Mouse (Mus musculus): Measurements from ENCODE around the gene Gm20604. TPM values are rescaled to one million over a fixed set of nuclear protein-coding genes. Genes with fewer than 3 reads are reported as not detected.

Gm20604 gene
- polyA plus RNA-seq, 1 experiment from 2014 or later = 40.4 TPM

GRCm38 (mm10) chr12:102748256-102748655 is 10.2 kb downstream of the Gm20604 start:
- H3K9me3 ChIP-seq (replicated peaks; ENCODE audit: control insufficient read depth, low read length) = no peaks in the 10 kb centered on the region
- DNase-seq (ENCODE audit: low spot score) = no peak
- H3K4me2 ChIP-seq (ENCODE audit: low read length) = no peak overlapping the region
- no peaks in the 10 kb centered on the region for H3K27me3 ChIP-seq (replicated peaks; ENCODE audit: control insufficient read depth, insufficient read depth, low read length)
- peaks cover 17% of the 10 kb centered on the region for H3K36me3 ChIP-seq (ENCODE audit: control insufficient read depth, insufficient read depth, low read length)
- 86% methylated on average over 3 of the region's 3 CpGs for WGBS
- no peak for ATAC-seq
- no peak overlapping the region for H3K9ac ChIP-seq (ENCODE audit: low read length)
- peaks cover 11% of the 10 kb centered on the region for H3K4me1 ChIP-seq (ENCODE audit: control insufficient read depth, insufficient read depth, low read length)
- no peak overlapping the region for H3K4me3 ChIP-seq (ENCODE audit: low read depth, low read length)
- H3K27ac ChIP-seq (ENCODE audit: low read depth, low read length) = no peak overlapping the region

GRCm38 (mm10) chr12:102744839-102745238 is 13.6 kb downstream of the Gm20604 start:
- H3K27ac ChIP-seq (ENCODE audit: low read depth, low read length) = no peak overlapping the region
- no peak overlapping the region for H3K9ac ChIP-seq (ENCODE audit: low read length)
- ATAC-seq (no peak), DNase-seq (ENCODE audit: low spot score) (no peak)
- 55% methylated on average over 6 of the region's 6 CpGs for WGBS
- no peaks in the 10 kb centered on the region for H3K9me3 ChIP-seq (replicated peaks; ENCODE audit: control insufficient read depth, low read length)
- H3K4me2 ChIP-seq (ENCODE audit: low read length) = peak overlapping the region; percentile 93; the same call in 1 of the 2 replicates
- no peaks in the 10 kb centered on the region for H3K27me3 ChIP-seq (replicated peaks; ENCODE audit: control insufficient read depth, insufficient read depth, low read length)
- no peak overlapping the region; the same call in 1 of the 2 replicates for H3K4me3 ChIP-seq (ENCODE audit: low read depth, low read length)
- H3K36me3 ChIP-seq (ENCODE audit: control insufficient read depth, insufficient read depth, low read length) = peaks cover 17% of the 10 kb centered on the region
- peaks cover 18% of the 10 kb centered on the region for H3K4me1 ChIP-seq (ENCODE audit: control insufficient read depth, insufficient read depth, low read length)

GRCm38 (mm10) chr12:102743589-102744574 is 14.6 kb downstream of the Gm20604 start, which contains the start of the genes Moap1 and Tmem251:
Gene Moap1 (minus strand): TSS chr12:102743661.
Gene Tmem251 (plus strand): TSS chr12:102743762.
- Histone ChIP-seq H3K9me3 (replicated peaks; ENCODE audit: control insufficient read depth, low read length) (no peaks in the 10 kb centered on the region), H3K4me2 (ENCODE audit: low read length) (peak within 1 kb of the TSS; percentile 93), H3K27me3 (replicated peaks; ENCODE audit: control insufficient read depth, insufficient read depth, low read length) (no peaks in the 10 kb centered on the region), H3K27ac (ENCODE audit: low read depth, low read length) (peak within 1 kb of the TSS; percentile 88), H3K9ac (ENCODE audit: low read length) (peak within 1 kb of the TSS; percentile 86), H3K4me3 (ENCODE audit: low read depth, low read length) (peak within 1 kb of the TSS; percentile 87), H3K4me1 (ENCODE audit: control insufficient read depth, insufficient read depth, low read length) (peaks cover 18% of the 10 kb centered on the region), H3K36me3 (ENCODE audit: control insufficient read depth, insufficient read depth, low read length) (peaks cover 11% of the 10 kb centered on the region)
- peak; percentile 99 for ATAC-seq
- peak; percentile 94 for DNase-seq (ENCODE audit: low spot score)
- under 1% methylated on average over 59 of the region's 63 CpGs for WGBS

GRCm38 (mm10) chr12:102743036-102743588 is 15.4 kb downstream of the Gm20604 start:
- Histone ChIP-seq H3K9me3 (replicated peaks; ENCODE audit: control insufficient read depth, low read length) (no peaks in the 10 kb centered on the region), H3K27ac (ENCODE audit: low read depth, low read length) (peak overlapping the region; percentile 88), H3K9ac (ENCODE audit: low read length) (peak overlapping the region; percentile 86), H3K36me3 (ENCODE audit: control insufficient read depth, insufficient read depth, low read length) (peaks cover 5% of the 10 kb centered on the region), H3K4me3 (ENCODE audit: low read depth, low read length) (peak overlapping the region; percentile 87), H3K27me3 (replicated peaks; ENCODE audit: control insufficient read depth, insufficient read depth, low read length) (no peaks in the 10 kb centered on the region), H3K4me2 (ENCODE audit: low read length) (peak overlapping the region; percentile 93), H3K4me1 (ENCODE audit: control insufficient read depth, insufficient read depth, low read length) (peaks cover 18% of the 10 kb centered on the region)
- WGBS = 1% methylated on average over 33 of the region's 33 CpGs
- ATAC-seq (peak; percentile 72), DNase-seq (ENCODE audit: low spot score) (no peak)

- H3K4me2 ChIP-seq (ENCODE audit: low read length) = no peak overlapping the region; the same call in 1 of the 2 replicates
- WGBS = 92% methylated on average over 7 of the region's 7 CpGs
- peaks cover 3% of the 10 kb centered on the region; the same call in 1 of the 2 replicates for H3K36me3 ChIP-seq (ENCODE audit: control insufficient read depth, insufficient read depth, low read length)
- no peak overlapping the region for H3K9ac ChIP-seq (ENCODE audit: low read length)
- DNase-seq (ENCODE audit: low spot score) = no peak
- H3K27ac ChIP-seq (ENCODE audit: low read depth, low read length) = no peak overlapping the region
- peaks cover 18% of the 10 kb centered on the region for H3K4me1 ChIP-seq (ENCODE audit: control insufficient read depth, insufficient read depth, low read length)
- ATAC-seq = no peak
- no peaks in the 10 kb centered on the region for H3K27me3 ChIP-seq (replicated peaks; ENCODE audit: control insufficient read depth, insufficient read depth, low read length)
- no peaks in the 10 kb centered on the region for H3K9me3 ChIP-seq (replicated peaks; ENCODE audit: control insufficient read depth, low read length)
- H3K4me3 ChIP-seq (ENCODE audit: low read depth, low read length) = no peak overlapping the region
Measured at GRCm38 (mm10) chr12:102742056-102742455, 16.4 kb downstream of the Gm20604 start.

- no peak overlapping the region for H3K9ac ChIP-seq (ENCODE audit: low read length)
- H3K4me2 ChIP-seq (ENCODE audit: low read length) = no peak overlapping the region
- H3K27ac ChIP-seq (ENCODE audit: low read depth, low read length) = no peak overlapping the region
- H3K4me3 ChIP-seq (ENCODE audit: low read depth, low read length) = no peak overlapping the region
- no peaks in the 10 kb centered on the region for H3K9me3 ChIP-seq (replicated peaks; ENCODE audit: control insufficient read depth, low read length)
- H3K27me3 ChIP-seq (replicated peaks; ENCODE audit: control insufficient read depth, insufficient read depth, low read length) = no peaks in the 10 kb centered on the region
- H3K4me1 ChIP-seq (ENCODE audit: control insufficient read depth, insufficient read depth, low read length) = peaks cover 18% of the 10 kb centered on the region
- ATAC-seq (no peak), DNase-seq (ENCODE audit: low spot score) (peak; percentile 58)
- 65% methylated on average over 3 of the region's 3 CpGs for WGBS
- H3K36me3 ChIP-seq (ENCODE audit: control insufficient read depth, insufficient read depth, low read length) = no peaks in the 10 kb centered on the region
Measured at GRCm38 (mm10) chr12:102740285-102740684, 18.2 kb downstream of the Gm20604 start.

GRCm38 (mm10) chr12:102739096-102739495 is 19.4 kb downstream of the Gm20604 start:
- no peak for ATAC-seq
- Histone ChIP-seq H3K4me3 (ENCODE audit: low read depth, low read length) (no peak overlapping the region), H3K9me3 (replicated peaks; ENCODE audit: control insufficient read depth, low read length) (no peaks in the 10 kb centered on the region), H3K27me3 (replicated peaks; ENCODE audit: control insufficient read depth, insufficient read depth, low read length) (no peaks in the 10 kb centered on the region), H3K9ac (ENCODE audit: low read length) (no peak overlapping the region), H3K36me3 (ENCODE audit: control insufficient read depth, insufficient read depth, low read length) (no peaks in the 10 kb centered on the region), H3K4me1 (ENCODE audit: control insufficient read depth, insufficient read depth, low read length) (peaks cover 8% of the 10 kb centered on the region), H3K27ac (ENCODE audit: low read depth, low read length) (no peak overlapping the region), H3K4me2 (ENCODE audit: low read length) (no peak overlapping the region)
- 78% methylated on average over 5 of the region's 5 CpGs for WGBS
- DNase-seq (ENCODE audit: low spot score) = no peak

GRCm38 (mm10) chr12:102733381-102733780 is 25.1 kb downstream of the Gm20604 start:
- Histone ChIP-seq H3K27me3 (replicated peaks; ENCODE audit: control insufficient read depth, insufficient read depth, low read length) (no peaks in the 10 kb centered on the region), H3K4me2 (ENCODE audit: low read length) (no peak overlapping the region), H3K36me3 (ENCODE audit: control insufficient read depth, insufficient read depth, low read length) (no peaks in the 10 kb centered on the region), H3K9ac (ENCODE audit: low read length) (no peak overlapping the region), H3K4me1 (ENCODE audit: control insufficient read depth, insufficient read depth, low read length) (peaks cover 15% of the 10 kb centered on the region), H3K27ac (ENCODE audit: low read depth, low read length) (no peak overlapping the region), H3K4me3 (ENCODE audit: low read depth, low read length) (no peak overlapping the region), H3K9me3 (replicated peaks; ENCODE audit: control insufficient read depth, low read length) (no peaks in the 10 kb centered on the region)
- ATAC-seq = no peak
- 20% methylated on average over 4 of the region's 5 CpGs for WGBS
- peak; percentile 32 for DNase-seq (ENCODE audit: low spot score)
